Mouse (Mus musculus) forelimb bud, embryonic 11.5 days (tissue): ENCODE measurements at regions not wholly inside any gene's neighbourhood (a gene's known extent, or its start where the extent isn't known, plus 50 kb on each side); places are given as distances from the start of the nearest gene placed in this dataset.

Source experiments
- DNase-seq: peaks from one replicate; pipeline ENCODE4 v3.0.0-alpha.2; 2012; ENCODE audit warnings: low read depth, low spot score

DNA sequence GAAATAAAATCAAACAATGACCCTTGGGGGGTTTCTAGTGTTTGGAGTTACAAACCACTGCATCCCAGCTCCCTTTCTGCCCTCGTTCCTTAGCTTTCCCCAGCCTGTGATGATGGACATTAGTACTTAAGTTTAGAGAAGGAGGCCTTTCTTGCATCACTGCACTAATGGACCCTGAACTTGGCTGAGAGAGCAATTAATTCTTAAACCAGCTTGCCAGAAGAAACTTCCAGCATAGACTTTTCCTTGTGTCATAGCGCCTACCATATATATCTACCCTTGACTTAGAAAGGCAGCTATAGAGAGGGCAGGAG, 303.9 kb upstream of the Sel1l start:
- no peak for DNase-seq

DNA sequence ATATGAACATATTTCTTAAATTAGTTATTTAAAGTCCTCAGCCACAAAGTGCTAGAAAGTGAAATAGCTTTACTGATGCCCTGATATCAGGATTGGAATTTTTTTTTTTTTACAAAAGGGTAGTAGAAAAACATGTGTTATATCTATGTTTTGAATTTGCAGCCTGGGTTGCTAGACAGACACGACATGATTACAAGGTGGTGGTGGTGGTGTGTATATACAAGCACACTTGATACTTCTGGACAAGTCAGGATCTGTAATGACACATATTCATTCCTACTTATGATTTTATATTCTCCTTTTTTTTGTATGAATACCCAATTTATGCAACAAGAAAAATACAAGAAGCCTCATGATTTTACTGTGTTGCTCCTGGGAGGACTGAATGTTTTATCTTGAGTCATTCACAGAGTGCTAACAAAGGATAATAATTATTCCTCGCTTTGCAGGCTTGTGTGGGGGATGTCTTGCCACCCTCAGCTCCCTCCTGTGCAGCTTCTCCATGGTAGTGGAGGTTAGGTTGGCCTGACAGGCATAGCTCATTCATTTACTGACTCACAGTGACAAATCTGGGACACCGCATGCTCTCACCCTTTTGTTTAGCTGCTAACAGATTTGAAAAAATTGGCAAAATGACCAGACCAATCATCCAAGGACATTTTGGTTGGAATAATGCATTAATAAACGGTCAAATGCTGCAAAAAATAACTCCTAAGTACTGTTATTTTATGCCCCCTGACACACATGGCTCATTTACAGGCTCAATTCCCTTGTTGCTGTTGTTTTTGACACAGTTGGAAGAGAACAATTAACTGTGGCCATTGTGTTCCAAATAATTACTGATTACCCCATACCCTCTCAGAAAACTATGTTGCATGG, 303.3 kb upstream of the Sel1l start:
- DNase-seq, result no peak

DNA sequence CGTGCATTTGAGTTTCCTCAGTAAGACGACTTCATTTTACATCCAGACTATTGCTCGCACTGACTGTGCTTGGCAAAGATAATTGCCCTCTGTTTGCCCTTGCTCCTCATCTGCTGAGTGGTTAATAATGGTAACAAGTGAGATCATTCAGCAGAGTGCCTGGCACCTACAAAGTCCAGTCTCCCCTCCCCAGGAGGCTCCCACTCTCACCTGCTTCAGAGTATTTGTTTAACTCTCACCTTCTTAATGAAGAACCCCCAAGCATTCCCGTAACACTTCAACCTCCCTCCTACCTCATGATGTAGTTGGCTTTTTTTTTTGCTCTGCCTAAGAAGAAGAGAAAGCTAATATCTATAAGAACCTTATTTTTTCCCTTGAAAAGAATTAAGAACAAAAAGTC, 288.6 kb upstream of the Sel1l start:
- DNase-seq, result no peak

DNA sequence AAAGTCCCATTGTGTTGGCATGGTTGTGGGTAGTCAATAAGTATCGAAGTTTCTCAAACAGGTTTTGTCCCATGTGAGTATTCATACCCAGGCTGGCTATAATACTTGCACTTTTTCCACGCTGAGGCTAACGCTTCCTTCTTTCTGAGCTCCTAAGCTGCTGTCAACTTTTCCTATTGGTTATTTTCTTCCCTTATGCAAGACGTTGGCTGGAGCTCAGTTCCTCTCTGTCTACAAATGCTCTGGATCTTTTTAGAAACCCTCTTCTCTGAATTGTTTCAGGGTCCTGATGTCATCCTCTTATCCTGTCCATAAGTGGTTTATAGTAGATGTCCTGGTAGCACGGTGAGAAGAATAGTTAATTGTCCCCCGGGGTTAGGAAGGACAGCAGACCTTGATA, 278.7 kb upstream of the Sel1l start:
- no peak for DNase-seq

DNA sequence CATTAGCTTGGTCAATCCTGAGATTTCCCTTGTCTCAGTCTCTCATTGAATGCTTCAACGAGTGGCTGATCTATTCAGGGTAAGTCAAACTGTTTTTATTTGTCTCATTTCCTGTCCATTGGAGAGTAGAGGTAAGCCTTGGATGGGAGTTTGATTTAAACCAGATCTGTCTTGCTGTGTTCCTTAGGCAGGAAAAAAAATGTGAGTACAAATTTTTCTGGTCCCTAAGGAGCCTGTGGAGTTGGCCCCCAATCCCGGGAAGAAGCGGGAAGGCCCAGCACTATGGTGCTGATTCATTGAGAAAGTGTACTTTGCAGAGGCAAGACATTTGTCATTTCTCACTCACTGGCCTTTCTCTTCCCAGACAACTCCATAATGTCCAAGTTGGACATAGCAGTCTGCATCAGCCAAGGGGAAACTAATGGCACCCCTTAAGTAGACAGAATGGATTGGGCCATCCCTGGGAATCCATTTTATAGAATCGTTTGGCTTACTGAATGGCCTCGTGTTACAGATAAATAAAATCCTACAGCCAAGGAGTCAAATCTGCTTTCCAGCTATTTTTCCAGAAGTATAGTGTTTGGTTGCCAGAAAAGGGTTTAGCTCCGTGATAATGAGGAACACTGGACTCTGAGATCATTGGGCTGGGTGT, 271.3 kb upstream of the Sel1l start:
- no peak for DNase-seq

DNA sequence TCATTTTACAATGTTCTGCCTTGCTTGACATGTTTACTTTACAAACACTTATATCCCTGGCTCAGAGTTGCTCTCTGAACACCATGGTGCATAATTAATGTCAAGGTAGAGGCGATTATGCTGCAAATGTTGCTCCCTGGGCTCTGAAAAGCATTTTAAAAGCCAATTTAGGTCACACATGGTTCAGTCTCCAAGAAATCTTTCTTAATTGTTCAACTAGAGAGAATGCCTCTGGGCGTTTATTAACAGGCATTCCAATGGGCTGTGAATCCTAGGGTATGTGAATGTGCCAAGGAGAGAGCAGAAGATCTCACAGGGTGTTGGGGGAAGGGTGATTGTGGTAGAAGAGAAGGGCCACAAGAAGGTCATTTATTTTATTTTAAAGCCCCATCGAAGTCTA, 260.7 kb upstream of the Sel1l start:
- DNase-seq, result peak; percentile 17

DNA sequence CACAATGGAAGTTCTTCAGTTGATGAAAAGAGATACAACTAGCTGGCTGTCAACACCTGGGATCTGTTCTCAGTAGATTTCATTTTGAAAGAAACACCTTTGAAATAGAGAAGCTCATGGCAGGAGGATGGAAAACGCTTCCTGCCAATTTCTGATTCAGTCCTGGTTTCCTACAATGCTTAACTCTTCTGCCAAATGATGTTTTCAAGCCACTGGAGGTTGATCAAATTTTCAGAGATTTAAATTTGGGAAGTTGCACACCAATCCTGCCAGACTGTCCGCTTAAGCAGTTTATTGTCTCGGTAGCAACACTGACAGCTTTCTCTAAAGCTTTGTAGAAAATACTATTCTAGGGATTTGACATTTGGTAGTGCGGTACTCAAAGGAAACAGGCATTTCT, 251.1 kb upstream of the Sel1l start:
- DNase-seq, result no peak

DNA sequence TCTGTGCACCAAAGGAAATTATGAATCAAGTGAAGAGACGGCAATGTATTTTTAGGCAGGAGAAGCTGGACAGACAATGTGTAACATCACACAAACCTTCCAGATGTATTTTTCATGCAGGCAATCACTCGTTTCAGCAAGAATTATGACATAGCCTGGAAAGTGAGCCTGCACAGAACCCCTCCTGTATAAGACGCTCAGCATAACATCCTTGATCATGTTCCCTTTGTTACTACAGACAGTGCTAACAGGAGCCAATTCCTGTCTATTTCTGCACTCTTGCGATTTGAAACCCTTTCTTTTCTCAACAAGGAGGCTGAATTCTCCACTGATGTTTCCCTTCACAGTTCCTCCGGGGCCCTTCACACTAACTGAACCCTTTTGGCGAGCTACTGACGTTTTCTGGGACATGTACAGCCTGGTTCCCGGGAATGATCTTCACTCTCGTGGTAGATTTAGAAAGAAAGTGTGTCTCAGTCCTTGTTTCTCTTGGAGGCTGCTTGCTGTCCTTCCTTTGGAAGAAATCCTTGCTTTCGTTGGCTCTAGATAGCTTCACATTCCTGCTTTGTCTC, 243.9 kb upstream of the Sel1l start:
- no peak for DNase-seq

DNA sequence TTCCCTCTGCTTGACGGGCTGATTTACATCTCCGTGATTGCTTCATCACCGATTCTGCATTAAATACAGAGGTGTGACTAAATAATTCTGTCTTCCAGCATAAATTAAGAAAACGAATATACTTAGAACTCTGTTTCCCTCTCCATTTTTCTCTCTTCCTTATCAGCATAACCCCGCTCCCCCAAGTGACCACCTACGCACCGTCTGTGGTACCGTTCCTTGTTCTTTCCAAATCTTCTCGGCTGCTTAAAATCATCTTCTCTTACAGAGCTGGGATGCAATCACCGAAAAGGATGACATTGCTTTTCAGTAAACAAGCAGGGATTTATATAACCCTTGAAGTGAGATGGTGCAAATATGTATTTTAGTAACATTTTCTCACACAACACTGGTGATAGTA, 224.3 kb upstream of the Sel1l start:
- no peak for DNase-seq

DNA sequence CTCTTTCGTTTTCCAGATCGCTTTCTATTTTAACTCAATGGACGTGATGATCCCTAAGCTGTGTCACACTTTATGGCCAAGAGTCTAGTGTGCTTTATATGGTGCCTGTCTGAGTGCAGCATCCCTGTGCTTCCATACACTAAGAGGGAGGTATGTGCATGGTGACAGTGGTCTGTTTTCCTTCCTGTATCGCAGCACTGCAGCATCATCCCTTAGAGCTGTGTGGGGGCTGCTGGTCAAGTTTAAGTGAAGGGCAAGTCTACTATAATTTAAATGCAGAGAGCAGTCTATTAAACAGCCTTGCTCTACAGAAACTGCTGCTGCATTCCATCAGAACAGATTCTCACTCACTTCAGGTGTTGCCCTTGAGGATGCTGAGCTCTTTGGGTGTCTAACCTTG, 213.8 kb upstream of the Sel1l start:
- DNase-seq, result no peak

DNA sequence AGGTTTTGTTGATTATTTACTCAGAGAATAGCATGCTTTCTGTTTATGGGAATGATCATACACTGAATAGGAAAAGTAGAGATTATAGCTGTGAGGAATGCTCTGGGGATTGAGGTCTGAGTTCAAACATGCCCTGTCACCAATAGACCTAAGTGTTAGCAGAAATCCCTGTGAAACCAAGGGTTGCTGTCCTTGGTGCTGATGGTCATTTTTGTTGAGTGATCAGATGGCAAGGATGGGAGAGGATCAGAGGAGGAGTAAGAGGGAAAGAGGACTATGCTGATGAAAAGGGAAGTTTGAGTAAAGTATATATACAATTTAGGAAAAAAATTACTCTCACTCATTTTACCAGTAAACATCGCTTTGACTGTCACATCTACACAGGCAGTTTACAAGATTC, 191.5 kb upstream of the Sel1l start:
- peak; percentile 77 for DNase-seq

DNA sequence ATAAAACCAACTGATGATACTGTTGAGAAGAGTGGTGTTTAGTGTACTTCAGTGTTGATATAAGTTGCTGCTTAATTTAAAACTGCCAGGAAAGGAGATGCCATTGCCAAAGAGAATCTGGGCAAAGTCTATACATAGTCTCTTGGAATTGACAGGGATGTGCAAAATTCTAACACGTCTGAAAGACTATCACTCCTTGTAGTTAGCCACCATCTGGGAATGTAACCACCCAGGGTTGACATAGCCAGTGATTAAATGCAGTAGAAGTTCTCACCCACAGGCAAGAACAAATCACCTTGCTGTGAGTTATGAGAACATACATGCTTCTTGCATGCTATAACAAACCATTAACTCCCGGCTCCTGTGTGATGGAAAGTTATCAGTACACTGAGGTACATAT, 180.2 kb upstream of the Sel1l start:
- DNase-seq, result no peak

DNA sequence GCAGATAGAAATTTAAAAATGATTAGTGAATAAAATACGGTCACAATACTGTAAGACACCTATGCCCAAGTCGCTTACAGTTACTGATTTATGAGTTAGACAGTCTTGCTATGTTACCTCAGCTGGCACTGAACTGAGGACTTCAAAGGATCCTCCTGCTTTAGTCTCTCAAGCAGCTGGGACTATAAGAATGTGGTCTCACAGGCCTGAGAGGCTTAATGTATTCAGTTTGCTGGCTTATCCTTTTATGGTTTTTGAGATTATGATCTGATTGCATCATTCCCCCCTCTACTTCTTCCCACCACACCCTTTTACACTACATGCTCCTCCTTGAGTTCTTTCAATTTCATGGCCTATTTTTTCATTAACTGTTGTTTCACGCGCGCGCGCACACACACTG, 179.4 kb upstream of the Sel1l start:
- no peak for DNase-seq

DNA sequence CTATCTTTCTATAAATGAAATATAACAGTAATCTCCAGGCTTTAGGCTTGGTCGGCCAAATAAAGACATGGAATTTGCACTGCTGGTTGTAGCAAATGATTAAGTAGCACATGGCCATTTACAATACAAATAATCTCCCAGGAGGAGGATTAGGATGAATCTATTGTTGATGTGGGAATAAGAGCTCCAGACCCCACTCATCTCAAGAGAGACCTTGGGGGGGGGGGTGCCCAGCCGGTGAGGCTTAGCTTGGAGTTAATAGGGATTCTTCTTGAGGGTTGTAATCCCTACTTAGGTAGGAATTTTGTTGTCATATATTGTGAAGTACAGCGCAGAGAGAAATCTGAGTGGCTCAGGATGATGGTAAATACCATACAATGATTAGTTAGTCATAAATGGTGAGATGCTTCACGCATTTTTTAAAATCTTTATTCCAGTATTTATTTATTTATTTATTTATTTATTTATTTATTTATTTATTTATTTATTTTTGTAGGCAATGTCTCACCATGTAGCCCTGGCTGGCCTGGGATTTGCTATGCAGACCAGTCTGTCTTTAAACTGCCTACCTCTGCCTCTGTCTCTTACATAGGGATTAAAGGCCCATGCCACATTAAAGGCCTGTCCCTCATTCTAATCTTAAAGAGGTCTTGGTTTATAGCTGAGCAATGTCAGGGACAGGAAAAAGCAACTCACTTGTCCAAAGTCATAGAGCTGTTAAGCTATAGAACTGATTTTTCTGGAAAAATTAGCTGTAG, 175.7 kb upstream of the Sel1l start:
- DNase-seq, result no peak

DNA sequence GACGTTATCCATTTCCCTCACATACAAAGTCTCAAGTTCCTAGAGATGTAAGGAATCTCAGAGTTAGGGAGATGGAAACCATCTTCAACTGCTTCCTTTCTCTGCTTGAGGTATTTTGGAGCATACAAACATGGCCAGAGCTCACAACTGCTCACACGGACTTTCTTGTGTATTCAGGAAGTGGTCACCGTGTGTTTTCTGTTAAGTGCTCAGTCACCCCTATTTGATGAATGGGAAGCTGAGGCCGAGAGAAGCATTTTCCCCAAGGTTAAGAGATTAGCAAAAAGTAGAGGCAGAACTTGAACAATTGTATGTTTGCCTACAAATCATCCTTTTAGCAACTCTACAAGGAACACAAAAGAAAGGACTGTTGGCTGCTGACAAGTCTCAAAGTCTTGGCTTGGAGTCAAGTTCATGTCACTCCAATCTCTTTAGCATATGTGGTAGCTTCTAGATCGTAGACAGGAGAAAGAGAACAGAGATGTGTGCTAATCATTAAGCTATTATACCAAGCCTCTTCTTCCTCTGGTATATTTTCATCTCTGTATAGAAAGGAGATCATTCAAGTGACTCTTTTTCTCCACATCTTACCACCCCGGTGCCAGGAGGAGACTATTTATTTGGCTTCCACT, 170.8 kb upstream of the Sel1l start:
- DNase-seq, result no peak

DNA sequence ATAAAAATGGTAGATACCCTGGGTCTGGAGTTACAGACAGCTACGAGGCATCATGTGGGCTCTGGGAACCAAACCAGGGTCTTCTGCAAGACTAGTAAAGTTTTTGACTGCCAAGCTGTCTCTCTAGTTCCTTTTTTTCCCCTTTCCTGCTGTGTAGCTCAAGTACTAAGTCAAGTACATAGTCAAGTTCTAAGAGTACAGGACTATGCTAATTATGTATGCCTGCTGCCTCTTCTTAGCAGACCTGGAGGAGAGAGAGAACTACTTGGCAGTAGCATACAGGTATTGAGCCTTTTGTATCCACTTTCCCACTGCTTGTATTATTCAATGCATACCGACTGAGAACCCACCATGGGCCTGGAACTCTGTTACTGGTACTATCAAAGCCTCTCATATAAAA, 166.4 kb upstream of the Sel1l start:
- no peak for DNase-seq

DNA sequence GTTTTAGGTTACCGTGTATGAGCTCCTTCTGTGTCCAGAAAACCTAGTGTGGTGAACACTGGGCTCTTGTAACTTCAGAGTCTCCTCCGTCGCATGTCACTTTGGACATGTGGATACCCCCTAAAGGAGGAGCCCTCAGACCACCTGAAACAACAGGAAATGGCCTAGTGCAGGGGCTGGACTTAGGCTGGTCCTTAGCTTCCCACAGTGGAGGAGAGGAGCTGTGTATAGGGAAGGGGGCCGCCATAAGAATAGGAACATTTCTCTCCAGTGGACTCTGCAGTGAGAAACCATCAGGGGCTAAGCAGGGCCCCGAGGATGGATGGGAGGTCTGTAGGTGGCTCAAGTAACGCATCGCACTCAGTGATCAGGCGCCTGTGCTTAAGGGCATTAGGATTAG, 165.0 kb upstream of the Sel1l start:
- no peak for DNase-seq

DNA sequence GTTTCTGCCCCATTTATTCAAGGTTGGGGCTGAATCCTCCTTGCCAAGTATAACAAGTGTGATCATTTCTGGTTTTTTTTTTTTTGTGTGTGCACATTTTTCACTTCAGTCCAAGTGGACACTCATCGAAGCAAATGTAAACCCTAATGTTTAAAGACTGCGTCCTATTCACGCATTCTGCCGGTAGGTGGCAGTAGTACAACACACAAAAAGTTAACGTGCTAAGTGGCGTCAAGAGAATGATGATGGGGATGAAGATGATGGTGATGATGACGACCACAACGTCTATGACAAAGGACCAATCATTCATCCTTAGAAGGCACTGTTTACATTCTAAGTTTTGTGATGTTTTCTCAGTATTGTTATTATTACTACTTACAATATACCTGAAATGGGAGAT, 164.3 kb upstream of the Sel1l start:
- DNase-seq, result peak; percentile 66

DNA sequence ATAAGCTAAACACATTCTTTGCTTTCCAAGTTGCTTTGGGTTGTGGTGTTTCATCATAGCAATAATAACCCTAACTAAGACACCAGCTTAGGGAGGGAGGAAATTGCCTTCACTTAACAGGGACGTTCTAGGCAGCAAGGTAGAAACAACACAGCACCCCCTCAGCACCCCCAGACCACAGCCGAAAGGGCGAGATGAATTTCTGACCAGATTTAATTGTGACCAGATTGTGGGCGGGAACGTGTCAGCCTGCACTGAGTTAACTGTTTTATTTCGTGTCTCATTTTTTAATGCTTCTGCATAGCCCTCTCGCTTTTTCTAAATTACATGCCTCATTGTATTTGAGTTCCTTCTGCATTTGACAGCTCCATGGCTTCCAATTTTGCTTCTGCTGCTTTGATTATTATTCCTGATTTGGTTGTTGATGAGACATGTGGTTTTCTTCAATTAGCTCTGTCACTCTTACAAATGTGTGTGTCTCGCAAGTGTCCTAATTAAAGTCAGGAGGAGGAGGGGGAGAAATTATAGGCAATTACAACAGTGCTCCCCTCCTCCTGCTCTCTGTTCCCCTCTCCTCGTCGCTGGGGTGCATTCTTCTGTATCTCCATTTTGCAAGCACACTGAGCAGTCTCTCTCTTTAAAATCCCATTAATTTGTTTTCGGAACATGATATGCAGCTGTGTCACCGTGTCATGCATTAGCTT, 155.6 kb upstream of the Sel1l start:
- no peak for DNase-seq

DNA sequence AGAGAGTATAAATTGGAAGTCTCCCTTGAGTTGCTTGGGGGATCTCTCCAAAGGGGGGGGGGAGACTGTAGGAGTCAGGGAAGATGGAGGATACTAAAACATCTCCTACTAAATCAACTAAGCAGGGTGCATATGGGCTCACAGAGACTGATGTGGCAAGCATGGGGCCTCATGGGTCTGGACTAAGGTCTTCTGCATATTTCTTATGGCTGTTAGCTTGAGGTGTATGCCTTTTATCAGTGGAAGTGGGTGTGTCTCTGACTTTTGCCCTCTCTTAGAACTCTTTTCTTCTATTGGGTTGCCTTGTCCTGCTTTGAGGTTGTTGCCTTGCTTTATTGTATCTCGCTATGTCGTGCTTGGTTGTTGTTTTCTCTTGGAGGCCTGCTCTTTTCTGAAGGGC, 150.1 kb upstream of the Sel1l start:
- DNase-seq, result no peak

DNA sequence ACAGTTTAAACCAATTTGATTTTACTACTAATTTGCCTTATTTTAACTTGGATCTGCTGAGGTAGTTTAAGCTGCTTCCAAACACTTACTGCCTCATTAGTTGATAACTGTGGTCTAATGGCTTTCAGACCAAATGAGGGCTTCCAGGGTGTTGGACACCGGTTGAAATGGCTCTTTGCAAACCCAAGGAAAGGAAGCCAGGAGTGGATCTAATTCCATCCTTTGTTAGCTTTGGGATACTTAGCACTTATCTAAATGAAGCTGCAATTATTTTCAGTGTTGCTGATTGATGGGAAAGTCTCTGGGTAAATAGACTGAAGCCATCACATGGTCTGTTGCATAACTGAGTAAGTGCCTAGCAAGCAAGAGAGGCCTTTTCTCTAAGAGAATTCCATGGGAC, 148.4 kb upstream of the Sel1l start:
- DNase-seq, result no peak
